Mouse (Mus musculus) megakaryocyte, embryonic 14.5 days (primary cell): Measurements from ENCODE around the gene Ddx18.

Experiments used
- FLI1 ChIP-seq: IDR thresholded peaks from 2 replicates; pipeline ENCODE4 v1.6.1; 2012; ENCODE audit warnings: low read length, inconsistent platforms, mixed read lengths
- GATA1 ChIP-seq: IDR thresholded peaks from 3 replicates; pipeline ENCODE4 v1.6.1; 2012; ENCODE audit warnings: mixed read lengths, low read length, inconsistent platforms, borderline replicate concordance

- TF ChIP-seq GATA1 (no peak), FLI1 (no peak)
These were observed 27.4 kb downstream of the Ddx18 start for GRCm38 (mm10) chr1:121540361-121540760.
